Mouse (Mus musculus) natural killer cell, adult 2 months (primary cell): ENCODE measurements around the gene Tssk2.

Experiments
- DNase-seq, 2 experiments: peaks; one replicate each; pipeline ENCODE4 v3.0.0; 2022; ENCODE audit warnings: low spot score in 2 of 2

The Tssk2 gene

GRCm38 (mm10) chr16:17911052-17911595, 12.7 kb downstream of the Tssk2 start, which contains the start of gene Ess2:
Gene Ess2 (minus strand): TSS chr16:17911348.
- DNase-seq: peak; percentile 86 to 90

GRCm38 (mm10) chr16:17914307-17915249, 16.1 kb downstream of the Tssk2 start, which contains the start of gene Gsc2:
Gene Gsc2 (minus strand): TSS chr16:17915059.
- peak in 1 of 2 experiments; percentile 18 for DNase-seq

- no peak for DNase-seq
These were observed 22.1 kb downstream of the Tssk2 start for GRCm38 (mm10) chr16:17920586-17920985.

DNA sequence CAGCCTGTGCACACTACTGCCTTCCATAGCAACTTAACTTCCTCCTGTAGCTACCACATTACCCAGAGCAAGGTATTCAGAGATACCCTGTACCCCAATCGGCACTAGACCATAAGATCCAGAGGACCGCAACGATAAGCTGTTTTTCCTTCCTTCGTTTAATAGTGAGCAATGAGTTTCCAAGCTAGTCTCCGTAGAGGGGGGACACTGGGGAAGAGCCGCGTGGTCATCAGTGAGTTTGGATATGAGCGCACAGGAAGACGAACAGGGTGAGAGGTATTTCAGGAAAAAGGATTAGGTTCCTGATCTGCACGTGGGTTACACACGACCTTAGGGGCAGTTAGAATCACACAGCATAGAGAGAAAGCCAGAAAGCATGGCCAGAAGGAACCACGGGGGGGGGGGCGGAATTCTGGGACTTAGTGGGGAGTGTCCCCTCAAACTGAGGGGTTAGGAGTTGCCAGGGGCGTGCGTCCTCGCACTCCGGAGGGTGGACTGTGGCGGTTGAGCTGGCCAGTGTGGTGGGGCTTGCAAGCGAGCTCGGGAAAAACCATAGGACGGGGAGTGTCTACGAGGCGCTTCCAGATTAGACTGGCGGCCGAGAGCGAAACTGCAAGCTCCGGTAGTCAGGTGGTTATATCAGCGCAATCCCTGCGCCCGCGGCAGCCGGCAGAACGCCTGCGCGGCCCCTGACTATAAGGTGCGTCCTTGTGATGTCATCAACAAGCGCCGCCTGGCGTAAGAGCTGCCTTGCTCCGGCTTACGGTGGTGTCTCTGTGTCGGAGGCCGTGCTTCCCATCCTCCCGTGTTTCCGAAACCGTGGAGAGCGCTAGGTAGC, 23.1 kb downstream of the Tssk2 start:
- DNase-seq: peak; percentile 88 to 93

GRCm38 (mm10) chr16:17922163-17922538, 23.7 kb downstream of the Tssk2 start:
- no peak for DNase-seq

DNA sequence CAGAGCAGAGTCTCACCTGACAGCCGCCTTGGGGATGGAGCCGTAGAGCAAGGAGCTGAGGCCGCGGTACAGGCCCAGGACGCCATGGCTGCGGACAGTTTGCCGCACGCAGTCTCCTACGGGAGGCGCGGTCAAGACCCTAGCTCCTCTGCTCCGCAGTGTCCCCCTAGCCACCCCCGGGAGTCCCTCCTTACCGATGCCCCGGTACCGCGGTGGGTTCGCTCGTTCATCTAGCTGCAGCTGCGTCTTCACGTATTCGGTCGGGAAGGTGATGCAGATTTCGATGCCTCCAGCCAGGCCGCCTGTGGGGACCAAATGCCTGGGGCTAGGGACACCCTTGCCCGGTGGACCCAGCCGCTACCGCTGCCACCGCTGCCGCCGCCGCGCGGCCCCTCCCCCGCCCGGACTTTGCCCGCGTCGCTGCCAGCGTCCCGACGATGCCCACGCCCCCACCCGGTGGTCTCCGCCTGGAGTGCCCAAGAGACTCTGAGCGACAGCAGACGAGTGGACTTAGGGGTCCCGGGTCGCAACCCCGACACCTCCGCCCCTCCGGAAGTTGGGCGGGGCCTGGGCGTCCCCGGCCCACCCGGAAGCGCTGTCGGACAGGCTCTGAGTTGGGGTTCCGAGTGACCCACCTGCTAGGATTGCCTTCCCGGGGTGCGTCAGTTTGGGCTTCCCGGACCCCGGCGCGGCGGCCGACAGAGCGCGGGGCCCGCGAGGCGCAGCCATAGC, 29.1 kb downstream of the Tssk2 start:
- DNase-seq: no peak

DNA sequence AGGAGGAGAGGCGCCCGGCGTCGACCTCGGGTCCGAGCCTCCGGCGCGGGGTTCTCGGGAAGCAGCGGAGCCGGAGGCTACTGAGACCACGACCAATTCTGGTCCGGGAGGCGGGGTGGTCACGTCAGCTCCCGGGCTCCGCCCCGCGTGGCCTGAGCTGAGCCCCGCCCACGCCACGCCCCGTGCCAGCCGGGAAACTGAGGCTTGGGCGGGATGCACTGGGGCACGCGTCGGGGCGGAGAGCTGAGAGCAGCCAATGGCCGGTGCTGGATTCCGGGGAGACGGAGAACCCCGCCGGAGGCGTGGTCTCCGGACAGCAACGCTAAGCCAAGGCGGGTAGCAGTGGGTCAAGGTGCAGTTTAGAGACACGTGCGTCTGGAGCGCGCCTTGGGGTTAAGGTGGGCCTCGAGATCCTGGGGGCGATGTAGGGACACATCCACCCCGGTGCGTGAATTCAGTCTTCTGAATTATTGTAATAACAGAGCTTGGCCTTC, 29.7 kb downstream of the Tssk2 start, which contains the start of gene Slc25a1:
Gene Slc25a1, minus strand, starts transcription at position 133 of the 494 bp plus-strand sequence.
- peak in 1 of 2 experiments; percentile 46 for DNase-seq

GRCm38 (mm10) chr16:17928627-17929104, 30.2 kb downstream of the Tssk2 start:
- peak; percentile 78 to 84 for DNase-seq

GRCm38 (mm10) chr16:17929211-17929610, 30.8 kb downstream of the Tssk2 start:
- DNase-seq: no peak

GRCm38 (mm10) chr16:17929631-17930030, 31.2 kb downstream of the Tssk2 start:
- no peak for DNase-seq

DNA sequence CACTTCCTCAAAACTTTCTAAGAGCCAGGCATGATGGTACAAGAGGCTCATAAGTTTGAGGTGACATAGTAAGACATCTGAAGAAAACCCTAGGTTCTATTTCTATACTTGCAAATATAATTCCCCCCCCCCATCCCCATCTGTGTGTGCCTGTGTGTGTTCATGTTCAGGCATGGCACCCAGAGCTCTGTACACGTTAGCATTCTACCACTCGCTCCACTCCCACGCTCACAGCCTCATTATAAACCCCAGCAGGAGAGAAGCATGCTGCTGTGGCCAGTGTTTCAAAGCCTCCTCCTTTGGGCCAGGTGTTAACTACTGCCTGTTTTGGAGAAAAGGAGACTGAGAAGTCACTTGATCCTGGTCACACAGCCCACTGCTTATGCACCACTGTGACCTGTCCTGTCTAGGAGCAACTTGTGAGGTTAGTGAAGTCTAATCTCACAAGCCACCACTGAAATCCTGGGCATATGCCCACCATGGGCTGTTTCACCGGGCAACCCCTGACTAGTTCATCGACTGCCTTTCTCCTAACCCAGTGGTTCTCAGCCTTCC, 33.5 kb downstream of the Tssk2 start:
- no peak for DNase-seq

DNA sequence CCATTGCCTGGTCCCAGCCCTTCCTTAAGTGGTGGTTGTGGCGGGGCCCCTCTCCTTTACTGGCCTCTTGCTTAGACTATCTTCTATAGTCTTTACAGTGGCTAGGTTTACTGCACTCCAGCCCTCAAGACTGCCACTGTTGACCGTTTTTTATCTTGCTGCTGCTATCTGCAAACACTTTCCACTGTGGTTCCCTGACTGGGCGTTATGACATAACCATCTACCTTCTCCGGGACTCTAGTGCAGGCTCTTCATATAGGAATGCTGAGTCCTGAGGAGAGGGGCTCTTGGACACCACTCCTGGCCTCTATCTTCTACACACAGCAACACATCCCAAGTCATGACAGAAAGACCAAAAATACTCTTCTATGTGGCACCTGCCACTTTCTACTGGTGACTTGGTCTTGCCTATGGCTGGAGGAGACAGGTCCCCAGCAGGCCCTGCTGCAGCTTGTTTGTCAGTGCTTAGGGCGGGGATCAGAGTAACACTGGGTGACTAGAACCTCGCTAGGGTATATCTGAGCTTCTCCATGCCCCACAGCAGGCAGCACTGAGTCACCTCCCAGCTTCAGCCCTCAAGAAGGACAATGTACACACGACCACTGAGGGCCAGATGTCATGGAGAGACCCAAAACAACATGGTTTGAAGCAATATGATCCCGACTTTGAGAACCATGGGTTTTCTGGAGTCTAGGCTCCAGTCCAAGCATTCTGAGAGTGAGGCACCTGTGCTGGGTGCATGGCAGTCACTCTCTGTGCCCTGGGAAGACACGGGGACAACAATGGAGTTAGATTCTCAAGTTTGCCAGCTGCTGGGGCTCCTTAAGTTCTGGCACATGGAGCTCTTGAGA, 35.4 kb downstream of the Tssk2 start:
- no peak for DNase-seq

- DNase-seq: no peak
These were observed 36.0 kb downstream of the Tssk2 start for GRCm38 (mm10) chr16:17934445-17934910.

DNA sequence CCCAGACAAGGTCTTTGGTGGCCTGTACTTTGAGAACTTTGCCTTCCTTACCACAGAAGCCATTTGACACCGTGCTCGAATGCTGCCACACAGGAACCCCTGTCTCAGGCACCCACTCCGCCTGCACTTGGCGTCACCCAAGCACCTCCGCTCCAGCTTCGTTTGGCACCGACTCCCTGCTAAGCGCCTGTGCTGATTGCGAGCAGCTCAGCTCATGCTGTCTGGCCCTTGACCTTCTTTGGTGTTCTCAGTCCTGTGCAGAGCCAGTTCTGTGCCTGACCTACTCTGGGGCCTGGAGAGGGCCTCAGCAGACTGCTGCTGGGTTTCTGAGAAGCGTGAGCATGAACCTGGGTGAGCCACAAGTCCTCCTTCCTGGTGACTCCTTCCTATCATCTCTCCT, 38.3 kb downstream of the Tssk2 start:
- no peak for DNase-seq

GRCm38 (mm10) chr16:17938187-17938586, 39.8 kb downstream of the Tssk2 start:
- no peak for DNase-seq

DNA sequence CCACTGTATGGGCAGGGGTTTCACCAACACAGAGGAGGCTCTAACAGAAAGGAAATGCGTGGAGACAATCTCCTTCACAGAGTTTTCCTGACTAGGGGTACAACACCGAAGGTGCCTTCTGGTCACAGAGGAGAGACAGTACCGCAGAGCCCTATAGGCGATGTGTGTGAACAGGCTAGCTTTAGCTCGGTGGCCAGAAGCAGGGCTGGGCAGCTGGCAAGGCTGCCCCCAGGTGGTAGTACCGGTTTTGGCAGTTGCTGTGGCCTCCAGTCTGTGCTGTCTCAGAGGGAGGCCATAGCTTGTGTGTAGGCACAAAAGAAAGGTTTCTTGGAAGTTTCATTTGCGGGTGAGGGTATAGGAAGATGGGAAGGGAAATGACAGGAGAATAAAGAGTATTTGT, 40.4 kb downstream of the Tssk2 start:
- DNase-seq: peak; percentile 65 to 78

DNA sequence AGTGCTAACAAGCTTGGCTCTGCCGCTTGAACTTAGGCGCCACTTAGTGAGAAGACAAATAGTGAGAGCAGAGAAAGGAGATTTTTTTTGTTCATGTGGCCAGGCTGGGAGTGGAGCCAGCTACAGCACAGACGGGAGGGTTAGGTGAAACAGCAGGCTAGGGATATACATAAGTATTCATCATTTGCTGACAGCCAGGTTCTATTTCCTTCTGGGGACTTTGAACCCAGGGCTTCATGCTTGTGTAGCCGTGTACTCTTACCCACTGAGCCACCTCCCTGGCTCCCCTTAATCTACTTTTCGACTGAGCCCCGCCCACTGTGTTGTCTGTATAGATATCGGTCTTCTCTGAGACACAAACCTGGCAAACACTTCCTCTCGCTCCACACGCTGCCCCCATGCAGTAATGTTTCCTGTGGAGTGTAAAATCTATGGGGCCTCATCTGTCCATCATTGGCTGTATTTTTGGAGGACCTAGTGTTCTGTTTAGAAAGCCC, 40.9 kb downstream of the Tssk2 start:
- DNase-seq: no peak

- no peak for DNase-seq
These were observed 45.0 kb downstream of the Tssk2 start for GRCm38 (mm10) chr16:17943466-17943865.

DNA sequence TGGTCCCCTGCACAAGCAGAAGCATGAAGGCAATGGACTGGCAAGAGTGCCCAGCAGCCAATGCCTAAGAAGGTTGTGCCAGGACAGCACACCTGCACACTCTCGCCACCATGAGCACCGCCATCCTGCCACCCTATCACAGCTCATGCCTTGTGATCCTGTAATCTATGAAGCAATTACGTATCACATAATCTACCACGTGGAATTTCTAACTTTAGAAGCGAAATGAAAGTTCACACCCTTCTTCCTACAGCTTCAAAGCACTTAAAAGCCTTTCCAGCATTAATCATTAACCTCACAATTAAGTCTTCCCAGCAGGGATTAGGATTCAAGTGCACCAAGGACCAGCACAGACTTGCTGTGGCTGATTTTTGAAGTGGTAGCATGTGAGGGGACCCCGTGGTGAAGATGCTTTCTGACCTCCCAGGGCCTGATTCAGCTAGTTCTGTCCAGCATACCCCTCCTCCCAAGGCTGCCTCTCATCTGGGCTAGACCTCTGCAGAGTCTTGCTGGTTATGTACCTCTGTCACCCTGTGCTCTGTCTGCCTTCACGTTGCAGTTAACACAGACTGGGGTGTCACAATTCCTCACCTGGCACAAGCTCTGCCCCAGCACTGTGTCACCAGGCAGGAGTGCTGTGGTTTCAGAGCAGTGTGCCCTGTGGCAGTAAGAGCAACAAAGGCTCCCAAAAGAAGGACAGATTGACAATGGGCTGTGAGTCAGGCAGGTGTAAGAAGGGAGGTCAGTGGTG, 46.8 kb downstream of the Tssk2 start:
- DNase-seq: no peak
